Mouse (Mus musculus): ENCODE data around the gene Mtcl1. TPM values are rescaled to one million over a fixed set of nuclear protein-coding genes. Genes with fewer than 3 reads are reported as not detected.

Gene Mtcl1
- polyA plus RNA-seq, 1 experiment, result not detected

DNA sequence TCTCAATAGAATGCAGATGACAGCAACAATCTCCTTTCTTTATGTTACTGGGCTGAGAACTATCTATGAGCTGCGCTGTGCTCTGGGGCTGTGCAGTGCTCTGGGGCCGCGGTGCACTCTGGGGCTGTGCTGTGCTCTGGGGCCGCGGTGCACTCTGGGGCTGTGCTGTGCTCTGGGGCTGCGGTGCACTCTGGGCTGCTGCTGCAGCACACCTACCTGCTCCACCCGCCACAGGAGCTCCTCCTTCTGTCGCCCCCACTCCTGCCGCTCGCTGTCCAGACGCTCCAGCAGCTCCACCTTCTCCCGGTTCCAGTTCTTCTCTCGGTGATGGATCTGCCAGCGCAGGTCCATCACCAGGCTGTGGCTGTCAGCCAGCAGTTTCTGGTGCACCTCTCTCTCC, 95.6 kb downstream of the Mtcl1 start:
- TF ChIP-seq POLR2A (IDR thresholded peaks at IDR 0.05; ENCODE audit: borderline replicate concordance, low read depth, low read length), result no peak
- no peak for TF ChIP-seq CTCF (IDR thresholded peaks at IDR 0.05; ENCODE audit: low read depth, low read length)
- no peaks in the 10 kb centered on the region for H3K4me1 ChIP-seq (ENCODE audit: control insufficient read depth, insufficient read depth, low read length)

DNA sequence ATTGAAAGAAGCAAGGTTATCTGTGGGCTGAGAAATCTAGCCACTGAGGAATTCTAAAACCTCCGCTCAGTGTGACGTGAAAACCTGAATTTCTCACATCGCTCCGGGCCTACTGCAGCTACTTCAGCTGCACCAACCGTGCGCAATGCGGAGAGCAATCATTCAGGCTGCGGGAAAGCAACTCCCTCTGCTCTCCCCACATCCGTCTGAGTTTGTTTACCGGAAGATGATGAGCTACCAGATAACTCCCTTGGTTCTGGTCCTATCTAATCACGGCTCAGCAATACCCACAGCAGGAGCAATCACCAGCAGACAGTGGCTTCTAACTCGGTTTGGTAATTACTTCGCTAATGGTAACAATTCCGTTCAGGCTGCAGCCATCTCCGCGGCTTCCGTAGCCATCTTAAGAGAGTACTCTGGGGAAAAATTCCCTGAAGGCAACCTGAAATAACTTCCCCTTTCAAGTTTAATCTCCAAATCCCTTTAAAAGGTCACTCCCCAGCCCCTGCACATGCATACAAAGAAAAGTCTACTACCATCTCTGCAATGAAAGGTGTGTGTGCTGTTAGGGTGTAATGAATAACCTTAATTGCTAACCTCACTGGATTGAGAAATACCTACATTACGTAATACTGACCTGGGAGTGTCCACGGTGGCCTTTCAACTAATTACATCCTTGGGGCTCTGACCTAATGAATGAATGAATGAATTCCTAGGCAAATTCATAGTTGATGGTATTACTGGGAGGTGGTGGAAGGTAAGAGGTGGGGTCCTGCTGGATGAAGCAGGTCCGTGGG, 96.5 kb downstream of the Mtcl1 start:
- Histone ChIP-seq H3K4me1 (ENCODE audit: control insufficient read depth, insufficient read depth, low read length) (no peaks in the 10 kb centered on the region), H3K4me3 (ENCODE audit: insufficient read depth, low read length) (no peak overlapping the region), H3K27ac (ENCODE audit: insufficient read depth, low read depth, low read length) (no peak overlapping the region)
- TF ChIP-seq POLR2A (IDR thresholded peaks at IDR 0.05; ENCODE audit: borderline replicate concordance, low read depth, low read length), result no peak
- no peak for TF ChIP-seq CTCF (IDR thresholded peaks at IDR 0.05; ENCODE audit: low read depth, low read length)

More for the DNA sequence above, 95.6 kb downstream of the Mtcl1 start:
- no peak overlapping the region for H3K27ac ChIP-seq (ENCODE audit: insufficient read depth, low read depth, low read length)
- H3K4me3 ChIP-seq (ENCODE audit: insufficient read depth, low read length), result no peak overlapping the region

DNA sequence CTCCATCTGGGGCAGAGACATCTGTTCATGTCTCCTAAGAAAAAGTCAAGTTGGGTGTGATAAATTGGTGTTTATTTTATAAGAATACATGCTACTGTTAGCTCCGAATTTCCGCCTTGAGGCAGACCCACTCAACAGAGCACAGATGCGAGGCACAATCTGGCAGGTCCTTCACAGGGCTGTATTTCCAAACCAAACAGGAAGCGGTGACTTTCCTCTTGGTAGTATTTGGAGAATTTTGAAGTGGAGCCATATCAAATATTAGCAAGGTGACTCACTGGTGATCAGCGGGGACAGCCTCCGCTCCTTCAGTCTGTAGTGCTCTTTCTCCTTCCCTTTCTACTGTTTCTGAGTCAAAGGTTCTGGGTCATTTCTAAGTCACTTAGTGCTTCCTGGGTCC, 97.3 kb downstream of the Mtcl1 start:
- no peak overlapping the region for H3K4me3 ChIP-seq (ENCODE audit: insufficient read depth, low read length)
- H3K4me1 ChIP-seq (ENCODE audit: control insufficient read depth, insufficient read depth, low read length), result no peaks in the 10 kb centered on the region
- TF ChIP-seq CTCF (IDR thresholded peaks at IDR 0.05; ENCODE audit: low read depth, low read length) (no peak), POLR2A (IDR thresholded peaks at IDR 0.05; ENCODE audit: borderline replicate concordance, low read depth, low read length) (no peak)
- H3K27ac ChIP-seq (ENCODE audit: insufficient read depth, low read depth, low read length), result no peak overlapping the region

- H3K27ac ChIP-seq (ENCODE audit: insufficient read depth, low read depth, low read length), result no peak overlapping the region
- TF ChIP-seq POLR2A (IDR thresholded peaks at IDR 0.05; ENCODE audit: borderline replicate concordance, low read depth, low read length) (no peak), CTCF (IDR thresholded peaks at IDR 0.05; ENCODE audit: low read depth, low read length) (no peak)
Observed at GRCm38 (mm10) chr17:66350689-66351088, 98.9 kb downstream of the Mtcl1 start.

DNA sequence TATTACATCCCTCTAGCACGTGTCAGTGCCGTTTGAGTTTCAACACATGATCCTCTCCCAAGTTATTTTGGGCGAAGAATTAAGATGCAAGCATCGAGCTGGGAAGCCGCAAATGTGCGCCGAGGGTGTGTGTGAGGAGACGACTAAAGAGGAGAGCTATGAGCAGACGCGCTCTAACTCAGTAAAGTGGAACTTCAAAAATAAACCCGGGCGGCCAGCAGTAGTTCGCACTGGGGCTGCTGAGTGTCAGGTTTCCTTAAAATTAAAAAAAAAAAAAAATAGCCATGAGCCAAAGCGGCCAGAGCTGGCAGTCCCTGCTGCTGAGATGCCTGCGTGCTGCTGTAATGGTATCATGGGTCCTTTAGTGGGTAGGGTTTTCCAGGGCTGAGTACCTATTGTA, 99.4 kb downstream of the Mtcl1 start:
- TF ChIP-seq CTCF (IDR thresholded peaks at IDR 0.05; ENCODE audit: low read depth, low read length), result no peak
- TF ChIP-seq POLR2A (IDR thresholded peaks at IDR 0.05; ENCODE audit: borderline replicate concordance, low read depth, low read length), result no peak

More at GRCm38 (mm10) chr17:66350689-66351088, 98.9 kb downstream of the Mtcl1 start:
- Histone ChIP-seq H3K4me1 (ENCODE audit: control insufficient read depth, insufficient read depth, low read length) (no peaks in the 10 kb centered on the region), H3K4me3 (ENCODE audit: insufficient read depth, low read length) (no peak overlapping the region)

GRCm38 (mm10) chr17:66346378-66346777, 103.2 kb downstream of the Mtcl1 start:
- Histone ChIP-seq H3K4me1 (ENCODE audit: control insufficient read depth, insufficient read depth, low read length) (no peaks in the 10 kb centered on the region), H3K4me3 (ENCODE audit: insufficient read depth, low read length) (no peak overlapping the region), H3K27ac (ENCODE audit: insufficient read depth, low read depth, low read length) (no peak overlapping the region)
- TF ChIP-seq POLR2A (IDR thresholded peaks at IDR 0.05; ENCODE audit: borderline replicate concordance, low read depth, low read length) (no peak), CTCF (IDR thresholded peaks at IDR 0.05; ENCODE audit: low read depth, low read length) (no peak)

More for the DNA sequence above, 99.4 kb downstream of the Mtcl1 start:
- no peak overlapping the region for H3K27ac ChIP-seq (ENCODE audit: insufficient read depth, low read depth, low read length)
- no peaks in the 10 kb centered on the region for H3K4me1 ChIP-seq (ENCODE audit: control insufficient read depth, insufficient read depth, low read length)
- H3K4me3 ChIP-seq (ENCODE audit: insufficient read depth, low read length), result no peak overlapping the region

DNA sequence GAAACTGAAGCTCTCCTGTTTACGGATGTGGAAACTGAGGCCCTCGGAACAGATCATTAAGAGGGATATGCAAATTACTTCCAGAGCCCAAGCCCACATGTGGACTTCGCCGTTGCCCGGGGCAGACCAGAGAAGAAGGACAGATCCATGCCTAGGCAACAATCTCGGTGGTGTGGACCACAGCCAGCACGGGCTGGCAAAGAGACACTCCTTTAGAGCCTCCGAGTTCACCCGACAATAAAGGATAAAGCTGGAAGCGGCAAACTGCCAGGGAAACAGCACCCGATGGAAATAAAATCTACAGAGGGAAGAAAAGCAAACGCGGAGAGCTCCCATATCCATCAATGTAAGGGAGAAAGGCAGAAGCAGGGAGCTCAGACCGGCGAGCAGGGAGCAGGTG, 103.9 kb downstream of the Mtcl1 start:
- no peak overlapping the region for H3K4me3 ChIP-seq (ENCODE audit: insufficient read depth, low read length)
- no peaks in the 10 kb centered on the region for H3K4me1 ChIP-seq (ENCODE audit: control insufficient read depth, insufficient read depth, low read length)
- no peak for TF ChIP-seq CTCF (IDR thresholded peaks at IDR 0.05; ENCODE audit: low read depth, low read length)
- no peak for TF ChIP-seq POLR2A (IDR thresholded peaks at IDR 0.05; ENCODE audit: borderline replicate concordance, low read depth, low read length)
- no peak overlapping the region for H3K27ac ChIP-seq (ENCODE audit: insufficient read depth, low read depth, low read length)

GRCm38 (mm10) chr17:66342932-66343331, 106.6 kb downstream of the Mtcl1 start:
- H3K27ac ChIP-seq (ENCODE audit: insufficient read depth, low read depth, low read length), result no peak overlapping the region
- no peaks in the 10 kb centered on the region for H3K4me1 ChIP-seq (ENCODE audit: control insufficient read depth, insufficient read depth, low read length)
- TF ChIP-seq CTCF (IDR thresholded peaks at IDR 0.05; ENCODE audit: low read depth, low read length) (no peak), POLR2A (IDR thresholded peaks at IDR 0.05; ENCODE audit: borderline replicate concordance, low read depth, low read length) (no peak)
- H3K4me3 ChIP-seq (ENCODE audit: insufficient read depth, low read length), result no peak overlapping the region

DNA sequence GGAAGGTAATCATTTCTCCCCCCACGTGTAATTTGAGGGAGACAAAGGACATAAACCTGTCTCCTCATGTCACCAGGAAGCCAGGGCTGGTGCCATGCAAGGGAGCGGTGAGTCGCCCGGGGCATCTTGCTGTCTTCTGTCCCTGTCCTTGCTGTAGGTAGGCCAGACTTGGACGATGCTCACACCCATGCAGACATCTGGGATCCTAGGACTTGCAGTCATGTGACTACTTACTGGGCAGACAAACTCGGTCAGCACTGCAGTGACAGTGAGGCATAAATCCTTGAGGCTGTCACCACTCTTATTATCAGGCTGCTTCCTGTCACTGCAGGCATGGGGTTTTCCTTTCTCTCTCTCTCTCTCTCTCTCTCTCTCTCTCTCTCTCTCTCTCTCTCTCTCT, 107.9 kb downstream of the Mtcl1 start:
- Histone ChIP-seq H3K27ac (ENCODE audit: insufficient read depth, low read depth, low read length) (no peak overlapping the region), H3K4me3 (ENCODE audit: insufficient read depth, low read length) (no peak overlapping the region), H3K4me1 (ENCODE audit: control insufficient read depth, insufficient read depth, low read length) (no peaks in the 10 kb centered on the region)
- TF ChIP-seq CTCF (IDR thresholded peaks at IDR 0.05; ENCODE audit: low read depth, low read length) (no peak), POLR2A (IDR thresholded peaks at IDR 0.05; ENCODE audit: borderline replicate concordance, low read depth, low read length) (no peak)

DNA sequence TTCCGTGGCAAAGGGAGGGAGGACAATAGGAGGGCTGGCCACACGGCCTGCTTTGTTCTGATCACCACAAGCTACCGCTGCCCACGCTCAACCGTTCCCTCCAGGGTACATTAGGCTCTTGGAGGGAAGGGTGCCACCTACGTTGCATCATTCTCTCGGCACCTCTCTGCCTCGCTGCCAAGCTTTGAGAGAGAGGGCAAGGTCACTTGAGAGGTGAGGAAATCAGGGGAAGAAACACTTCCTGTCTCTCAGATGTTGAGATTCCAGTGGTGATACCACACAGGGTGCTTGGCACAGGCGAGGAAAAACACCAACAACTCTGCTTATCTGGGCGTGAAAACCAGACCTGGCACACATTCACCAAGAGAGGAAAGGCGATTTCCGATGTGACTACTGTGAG, 108.8 kb downstream of the Mtcl1 start:
- H3K4me1 ChIP-seq (ENCODE audit: control insufficient read depth, insufficient read depth, low read length), result no peaks in the 10 kb centered on the region
- no peak overlapping the region for H3K4me3 ChIP-seq (ENCODE audit: insufficient read depth, low read length)
- no peak overlapping the region for H3K27ac ChIP-seq (ENCODE audit: insufficient read depth, low read depth, low read length)
- TF ChIP-seq CTCF (IDR thresholded peaks at IDR 0.05; ENCODE audit: low read depth, low read length) (no peak), POLR2A (IDR thresholded peaks at IDR 0.05; ENCODE audit: borderline replicate concordance, low read depth, low read length) (no peak)
